Mouse (Mus musculus): ENCODE data around the gene Zic5. TPM values are rescaled to one million over a fixed set of nuclear protein-coding genes. Genes with fewer than 3 reads are reported as not detected.
A peak's percentile ranks its signal among the peaks of the same experiment; 100 is the strongest.

Gene Zic5
- 2.8 and 3.3 TPM in 2 replicates for polyA plus RNA-seq (2012; rRNA removed)

DNA sequence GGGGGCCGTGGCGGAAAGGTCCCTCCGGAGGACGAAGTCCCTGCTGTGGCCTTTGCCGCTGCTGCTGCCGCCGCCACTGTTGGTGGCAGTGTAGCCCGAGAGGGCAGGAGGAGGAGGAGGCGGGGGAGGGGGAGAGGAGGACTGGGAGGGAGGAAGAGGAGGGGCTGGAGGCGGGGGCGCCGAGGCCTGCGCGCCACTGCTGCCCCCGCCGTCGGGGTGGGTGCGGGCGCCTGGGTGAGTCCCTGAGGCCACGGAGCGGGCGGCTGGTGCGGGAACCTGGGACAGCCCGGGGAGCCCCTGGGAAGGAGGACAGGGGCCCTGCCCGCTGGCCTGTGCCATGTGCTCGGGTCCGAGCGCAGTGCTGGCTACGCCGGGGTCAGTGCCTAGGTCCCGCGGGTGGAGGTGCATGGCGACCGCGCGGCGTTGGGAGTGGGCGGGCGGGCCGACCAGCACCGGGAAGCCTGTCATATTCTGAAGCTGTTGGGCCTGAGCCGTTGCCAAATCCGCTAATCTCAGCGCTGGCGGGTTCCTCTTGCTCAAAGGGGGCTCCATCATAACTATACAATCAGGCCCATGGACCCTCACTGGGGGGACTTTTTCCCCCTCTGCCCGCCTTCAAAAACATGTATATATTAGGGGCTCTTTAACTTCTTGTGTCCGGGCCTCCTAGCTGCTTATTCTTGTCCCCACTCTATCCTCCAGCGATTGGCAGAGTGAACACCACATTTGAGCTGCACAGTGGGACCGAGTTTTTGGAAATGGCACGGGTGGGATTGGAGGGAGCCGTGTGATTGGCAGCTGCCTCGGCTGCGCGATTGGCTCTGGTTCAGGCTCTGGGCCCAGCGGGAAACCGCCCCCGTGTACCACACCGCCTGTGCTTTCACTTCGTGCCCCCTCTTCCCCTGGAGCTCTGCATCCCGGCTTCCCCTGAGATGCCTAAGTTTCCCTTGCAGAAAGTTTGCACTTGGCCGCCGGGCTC, at the start of gene Zic5:
Zic5 (minus strand) TSS at position 915 of the 979 bp plus-strand sequence.
- TF ChIP-seq POLR2A (IDR thresholded peaks at IDR 0.05; ENCODE audit: extremely low read depth, insufficient read depth, low read length): peak; percentile 35; the same call in 1 of the 2 replicates
- no peak for TF ChIP-seq CTCF (IDR thresholded peaks at IDR 0.05; ENCODE audit: extremely low read depth, insufficient read depth, low read length)
- Histone ChIP-seq H3K4me1 (ENCODE audit: control insufficient read depth, insufficient read depth, low read length) (no peaks in the 10 kb centered on the region), H3K4me3 (ENCODE audit: insufficient read depth, low read length) (peak within 1 kb of the TSS; percentile 24)

DNA sequence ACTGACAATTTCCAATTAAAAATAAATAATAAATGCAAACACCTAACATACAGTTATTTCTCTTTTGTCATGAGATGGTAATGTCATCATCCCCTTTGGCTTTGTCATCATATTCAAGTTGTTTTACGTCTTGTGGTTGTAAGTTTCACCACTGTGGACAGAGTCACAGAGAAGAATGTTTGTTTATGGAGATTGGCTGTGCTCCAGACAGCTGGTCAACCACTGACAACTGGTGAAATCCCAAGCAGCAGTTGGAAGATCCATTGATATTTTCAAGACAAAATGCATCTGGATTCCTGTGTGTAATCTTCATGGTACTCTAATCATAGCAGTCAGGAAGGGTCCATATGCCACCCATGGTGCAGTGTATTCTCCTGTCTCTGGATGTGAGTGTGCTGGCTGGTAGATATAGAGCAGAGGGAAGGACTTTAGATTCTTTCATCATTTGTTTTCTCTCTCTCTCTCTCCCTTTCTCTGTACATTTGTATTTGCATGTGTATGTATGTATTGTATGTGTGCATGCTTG, 48.1 kb upstream of the Zic5 start:
- TF ChIP-seq POLR2A (IDR thresholded peaks at IDR 0.05; ENCODE audit: extremely low read depth, insufficient read depth, low read length) (no peak), CTCF (IDR thresholded peaks at IDR 0.05; ENCODE audit: extremely low read depth, insufficient read depth, low read length) (no peak)
- no peak overlapping the region for H3K4me3 ChIP-seq (ENCODE audit: insufficient read depth, low read length)
- no peak overlapping the region for H3K27ac ChIP-seq (ENCODE audit: insufficient read depth, low read length)
- H3K4me1 ChIP-seq (ENCODE audit: control insufficient read depth, insufficient read depth, low read length): no peaks in the 10 kb centered on the region

More for the DNA sequence above, at the start of gene Zic5:
- H3K27ac ChIP-seq (ENCODE audit: insufficient read depth, low read length): peak within 1 kb of the TSS; percentile 93

DNA sequence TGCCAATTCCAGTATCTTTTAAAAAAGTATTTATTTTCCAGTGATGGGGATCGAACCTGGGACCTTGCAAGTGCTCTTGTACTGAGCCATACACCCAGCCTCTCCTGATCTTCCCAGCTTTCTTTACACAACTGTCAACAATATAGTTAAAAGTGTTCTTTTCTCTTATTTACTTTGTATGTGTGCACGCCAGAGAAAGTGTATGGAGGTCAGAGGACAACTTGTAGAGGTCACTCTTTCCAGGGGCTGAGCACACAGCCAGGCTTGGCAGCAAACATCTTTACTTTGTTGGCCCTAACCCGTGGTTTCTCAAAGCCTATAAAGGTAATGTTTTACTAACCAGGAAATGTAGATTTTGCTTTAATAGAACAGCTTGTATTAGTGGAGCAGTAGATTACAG, 46.0 kb upstream of the Zic5 start:
- Histone ChIP-seq H3K4me3 (ENCODE audit: insufficient read depth, low read length) (no peak overlapping the region), H3K4me1 (ENCODE audit: control insufficient read depth, insufficient read depth, low read length) (no peaks in the 10 kb centered on the region), H3K27ac (ENCODE audit: insufficient read depth, low read length) (no peak overlapping the region)
- TF ChIP-seq CTCF (IDR thresholded peaks at IDR 0.05; ENCODE audit: extremely low read depth, insufficient read depth, low read length): no peak
- no peak for TF ChIP-seq POLR2A (IDR thresholded peaks at IDR 0.05; ENCODE audit: extremely low read depth, insufficient read depth, low read length)

DNA sequence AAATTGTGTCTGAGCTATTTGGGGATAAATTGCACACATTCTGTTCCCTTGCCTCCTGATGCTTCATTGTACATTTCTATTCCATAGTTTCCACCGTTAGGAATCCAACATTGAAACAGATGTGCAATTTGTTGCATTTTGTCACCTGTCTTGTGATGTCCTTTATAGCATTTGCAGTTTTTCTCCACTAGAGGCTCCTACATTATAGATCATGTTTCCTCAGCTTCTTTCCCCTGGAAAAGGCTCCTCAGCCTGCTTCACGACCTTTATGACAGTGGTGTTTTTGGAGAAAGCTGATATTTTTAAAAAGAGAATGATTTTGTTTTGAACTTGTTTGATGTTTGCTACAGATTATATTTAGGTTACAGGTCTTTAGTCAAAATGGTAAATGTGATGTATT, 43.6 kb upstream of the Zic5 start:
- peak; percentile 18; the same call in 1 of the 2 replicates for TF ChIP-seq CTCF (IDR thresholded peaks at IDR 0.05; ENCODE audit: extremely low read depth, insufficient read depth, low read length)
- TF ChIP-seq POLR2A (IDR thresholded peaks at IDR 0.05; ENCODE audit: extremely low read depth, insufficient read depth, low read length): no peak
- Histone ChIP-seq H3K4me1 (ENCODE audit: control insufficient read depth, insufficient read depth, low read length) (no peaks in the 10 kb centered on the region), H3K4me3 (ENCODE audit: insufficient read depth, low read length) (no peak overlapping the region), H3K27ac (ENCODE audit: insufficient read depth, low read length) (no peak overlapping the region)

DNA sequence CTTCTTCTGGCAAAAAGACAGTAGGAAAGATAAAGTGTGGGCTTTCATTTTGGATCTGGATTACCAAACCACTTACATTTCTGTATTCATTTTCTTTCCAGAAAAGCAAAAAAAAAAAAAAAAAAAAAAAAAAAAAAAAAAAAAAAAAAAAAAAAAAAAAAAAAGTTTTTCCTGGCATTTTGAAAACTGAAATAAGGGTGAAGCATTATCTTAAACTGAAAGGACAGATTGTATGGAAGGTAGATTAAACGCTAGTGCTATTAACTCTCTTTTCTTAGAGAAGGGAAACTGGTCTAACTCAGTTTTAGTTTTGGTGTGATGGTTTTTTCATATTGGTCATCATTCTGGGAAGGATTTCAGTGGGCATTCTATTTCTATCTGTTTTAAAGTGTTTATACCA, 26.5 kb upstream of the Zic5 start:
- TF ChIP-seq CTCF (IDR thresholded peaks at IDR 0.05; ENCODE audit: extremely low read depth, insufficient read depth, low read length): no peak
- TF ChIP-seq POLR2A (IDR thresholded peaks at IDR 0.05; ENCODE audit: extremely low read depth, insufficient read depth, low read length): no peak
- Histone ChIP-seq H3K27ac (ENCODE audit: insufficient read depth, low read length) (no peak overlapping the region), H3K4me3 (ENCODE audit: insufficient read depth, low read length) (no peak overlapping the region), H3K4me1 (ENCODE audit: control insufficient read depth, insufficient read depth, low read length) (no peaks in the 10 kb centered on the region)

DNA sequence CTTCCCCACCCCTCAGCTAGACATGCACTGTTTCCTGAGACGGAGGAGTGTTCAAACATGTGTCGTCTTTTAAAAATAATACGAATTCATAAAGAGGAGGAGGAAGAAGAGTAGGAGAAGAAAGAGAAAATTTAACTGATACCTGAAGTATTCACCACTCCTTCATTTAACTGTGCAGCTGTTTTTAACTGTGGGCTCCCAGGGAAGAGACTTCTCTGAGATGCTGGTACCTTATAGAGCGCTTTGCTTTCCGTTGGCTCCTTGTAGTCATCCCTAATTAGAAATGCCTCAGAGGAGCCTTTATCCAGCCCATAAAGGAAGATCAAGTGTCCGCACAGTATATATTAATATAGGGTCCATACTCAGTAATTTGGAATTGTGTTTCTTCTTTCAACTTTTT, 26.0 kb upstream of the Zic5 start:
- Histone ChIP-seq H3K27ac (ENCODE audit: insufficient read depth, low read length) (no peak overlapping the region), H3K4me3 (ENCODE audit: insufficient read depth, low read length) (no peak overlapping the region), H3K4me1 (ENCODE audit: control insufficient read depth, insufficient read depth, low read length) (no peaks in the 10 kb centered on the region)
- TF ChIP-seq CTCF (IDR thresholded peaks at IDR 0.05; ENCODE audit: extremely low read depth, insufficient read depth, low read length) (no peak), POLR2A (IDR thresholded peaks at IDR 0.05; ENCODE audit: extremely low read depth, insufficient read depth, low read length) (no peak)

DNA sequence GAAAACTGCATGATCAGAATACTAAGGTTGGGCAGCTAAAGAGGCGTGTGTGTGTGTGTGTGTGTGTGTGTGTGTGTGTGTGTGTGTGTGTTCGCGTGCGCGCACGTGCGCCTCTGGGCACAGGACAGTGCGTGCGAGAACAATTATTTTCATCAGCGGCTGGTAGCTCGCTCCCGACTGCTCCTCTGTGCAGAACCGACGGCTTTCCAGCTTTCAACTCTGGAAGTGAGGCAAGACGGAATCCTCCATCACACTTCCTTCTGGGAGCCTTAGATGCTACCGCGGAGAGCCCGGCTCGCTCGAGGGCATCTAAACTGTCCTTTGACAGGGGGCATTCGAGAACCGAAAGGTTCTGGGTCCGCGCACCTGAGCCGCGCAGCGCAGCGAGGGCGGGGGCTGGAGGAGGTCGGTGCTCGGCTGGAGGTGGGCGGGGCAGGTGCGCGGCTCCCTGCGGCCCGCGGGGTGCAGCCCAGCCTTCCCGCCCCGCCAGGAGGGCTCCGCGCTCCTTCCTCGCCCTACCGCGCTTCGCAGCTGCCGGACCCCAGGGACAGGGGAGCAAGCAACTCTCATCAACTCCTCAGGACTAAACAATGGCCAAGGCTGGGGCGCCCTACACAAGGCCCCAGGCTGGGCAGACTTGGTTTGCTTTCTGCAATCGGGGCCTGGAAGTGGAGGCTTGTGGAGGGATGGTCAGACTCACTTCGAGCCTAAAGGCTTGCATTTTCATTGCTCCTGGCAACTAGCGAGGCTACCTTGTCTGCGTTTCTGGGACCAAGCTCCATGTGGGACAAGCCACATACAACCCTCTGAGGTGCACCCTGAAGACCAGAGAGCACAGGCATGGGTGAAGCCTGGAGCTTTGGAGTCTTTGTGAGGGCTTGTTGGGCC, 25.2 kb upstream of the Zic5 start, which contains the start of gene Gm10837:
Gm10837 (plus strand) TSS at position 146 of the 888 bp plus-strand sequence.
- peak within 1 kb of the TSS; percentile 23 for H3K4me3 ChIP-seq (ENCODE audit: insufficient read depth, low read length)
- no peak for TF ChIP-seq POLR2A (IDR thresholded peaks at IDR 0.05; ENCODE audit: extremely low read depth, insufficient read depth, low read length)
- TF ChIP-seq CTCF (IDR thresholded peaks at IDR 0.05; ENCODE audit: extremely low read depth, insufficient read depth, low read length): no peak
- peak within 1 kb of the TSS; percentile 54 for H3K27ac ChIP-seq (ENCODE audit: insufficient read depth, low read length)
- no peaks in the 10 kb centered on the region for H3K4me1 ChIP-seq (ENCODE audit: control insufficient read depth, insufficient read depth, low read length)

DNA sequence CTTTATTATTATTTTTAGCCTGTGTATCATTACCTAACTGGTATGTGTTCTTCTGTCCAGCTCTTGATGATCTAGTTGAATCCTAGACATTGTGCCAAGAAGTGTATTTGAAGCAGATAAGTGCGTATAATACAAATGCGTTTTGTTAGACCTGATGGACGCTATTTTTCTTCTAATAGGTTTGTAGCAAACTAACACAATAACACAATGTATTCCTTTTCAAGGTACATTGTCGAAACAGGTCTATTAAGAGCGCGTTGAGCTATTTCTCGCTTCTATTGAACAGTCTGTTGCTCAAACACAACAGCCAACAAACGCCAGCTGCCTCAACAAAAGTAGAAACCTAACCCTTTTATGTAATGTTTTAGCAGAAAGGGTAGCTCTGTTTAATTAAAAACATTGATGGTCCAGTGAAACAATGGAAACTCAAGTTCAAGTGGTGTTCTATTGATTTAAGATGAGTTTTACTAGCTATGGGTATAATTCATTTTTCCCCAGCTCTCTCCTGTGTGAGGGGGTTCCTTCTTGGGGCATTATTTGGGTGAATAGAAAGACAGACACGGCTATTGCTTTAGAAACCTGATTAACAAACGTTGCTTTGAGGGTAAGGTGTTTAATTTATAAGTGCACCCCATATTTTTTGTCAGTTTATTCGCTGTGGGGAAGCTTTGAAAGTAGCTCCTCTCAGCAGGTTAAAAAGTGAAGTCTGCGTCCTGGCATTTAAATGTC, 24.4 kb upstream of the Zic5 start:
- TF ChIP-seq CTCF (IDR thresholded peaks at IDR 0.05; ENCODE audit: extremely low read depth, insufficient read depth, low read length): no peak
- no peak for TF ChIP-seq POLR2A (IDR thresholded peaks at IDR 0.05; ENCODE audit: extremely low read depth, insufficient read depth, low read length)
- Histone ChIP-seq H3K4me1 (ENCODE audit: control insufficient read depth, insufficient read depth, low read length) (no peaks in the 10 kb centered on the region), H3K27ac (ENCODE audit: insufficient read depth, low read length) (peak overlapping the region; percentile 54), H3K4me3 (ENCODE audit: insufficient read depth, low read length) (no peak overlapping the region; the same call in 1 of the 2 replicates)

Measured in cortical plate, adult 2 months (tissue).